19 mouse cellular contexts compared by ENCODE assay signal in the genomic region with DNA sequence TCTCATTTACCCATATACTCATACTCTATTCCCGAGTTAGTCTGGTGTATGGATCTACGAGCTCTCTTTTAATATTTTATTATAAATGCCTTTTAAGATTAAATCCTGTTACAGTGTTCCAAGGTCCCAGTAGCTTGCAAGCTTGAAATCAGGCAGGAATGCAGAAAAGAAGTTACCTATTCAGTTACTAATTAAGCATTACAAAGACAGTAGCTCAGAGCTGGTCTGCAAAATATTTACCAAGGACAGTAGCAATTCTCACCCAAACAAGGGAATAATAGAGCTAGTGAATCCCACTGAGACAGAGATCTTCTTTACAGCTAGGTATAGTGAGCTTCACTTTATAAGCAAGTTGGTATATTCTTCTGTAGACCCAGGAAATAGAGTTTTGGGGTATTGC. TPM values are rescaled to one million over a fixed set of nuclear protein-coding genes. Genes with fewer than 3 reads are reported as not detected.
"Had no signal": no experiment of that assay in that cellular context is flagged by ENCODE, and none has a peak within 500 bp of the region (broad histone marks: within the 10 kb centered on the region; RNA-seq: fewer than 3 reads in every experiment).

No protein-coding gene starts in this region.

RNA-seq across cellular contexts. Expression of a gene that starts 46.3 kb away (rescaled TPM):
- polyA plus RNA-seq: cortical plate, adult 2 months; embryonic facial prominence, embryonic 10.5 days; embryonic facial prominence, embryonic 11.5 days; embryonic facial prominence, embryonic 12.5 days; embryonic facial prominence, embryonic 13.5 days; embryonic facial prominence, embryonic 14.5 days; embryonic facial prominence, embryonic 15.5 days; erythroblast, embryonic 14.5 days; forebrain, embryonic 10.5 days; forebrain, embryonic 11.5 days; forebrain, embryonic 12.5 days; forebrain, embryonic 13.5 days; forebrain, embryonic 14.5 days; forebrain, embryonic 15.5 days; forebrain, embryonic 16.5 days; forebrain, postnatal 0 days; frontal cortex, adult 2 months; gonadal fat pad, adult 2 months; heart, adult 2 months had no signal
